Mouse (Mus musculus): ENCODE measurements around the gene Il4ra. TPM values are rescaled to one million over a fixed set of nuclear protein-coding genes. Genes with fewer than 3 reads are reported as not detected.

Gene Il4ra
- total and polyA plus RNA-seq, 2 experiments = 11.3 to 24.0 TPM

DNA sequence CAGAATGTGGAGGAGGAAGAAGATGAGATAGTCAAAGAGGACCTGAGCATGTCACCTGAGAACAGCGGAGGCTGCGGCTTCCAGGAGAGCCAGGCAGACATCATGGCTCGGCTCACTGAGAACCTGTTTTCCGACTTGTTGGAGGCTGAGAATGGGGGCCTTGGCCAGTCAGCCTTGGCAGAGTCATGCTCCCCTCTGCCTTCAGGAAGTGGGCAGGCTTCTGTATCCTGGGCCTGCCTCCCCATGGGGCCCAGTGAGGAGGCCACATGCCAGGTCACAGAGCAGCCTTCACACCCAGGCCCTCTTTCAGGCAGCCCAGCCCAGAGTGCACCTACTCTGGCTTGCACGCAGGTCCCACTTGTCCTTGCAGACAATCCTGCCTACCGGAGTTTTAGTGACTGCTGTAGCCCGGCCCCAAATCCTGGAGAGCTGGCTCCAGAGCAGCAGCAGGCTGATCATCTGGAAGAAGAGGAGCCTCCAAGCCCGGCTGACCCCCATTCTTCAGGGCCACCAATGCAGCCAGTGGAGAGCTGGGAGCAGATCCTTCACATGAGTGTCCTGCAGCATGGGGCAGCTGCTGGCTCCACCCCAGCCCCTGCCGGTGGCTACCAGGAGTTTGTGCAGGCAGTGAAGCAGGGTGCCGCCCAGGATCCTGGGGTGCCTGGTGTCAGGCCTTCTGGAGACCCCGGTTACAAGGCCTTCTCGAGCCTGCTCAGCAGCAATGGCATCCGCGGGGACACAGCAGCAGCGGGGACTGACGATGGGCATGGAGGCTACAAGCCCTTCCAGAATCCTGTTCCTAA lies 24.0 kb downstream of the Il4ra start:
- Histone ChIP-seq H3K36me3 (ENCODE audit: control insufficient read depth, insufficient read depth, low read length) (peaks cover 7% of the 10 kb centered on the region), H3K79me2 (ENCODE audit: control insufficient read depth, insufficient read depth, low read length) (no peaks in the 10 kb centered on the region), H3K27ac (replicated peaks; ENCODE audit: insufficient read depth, low read depth, low read length) (no peak overlapping the region), H3K4me3 (ENCODE audit: insufficient read depth, low read depth, low read length) (no peak overlapping the region), H3K4me1 (ENCODE audit: control insufficient read depth, insufficient read depth, low read length) (peaks cover 17% of the 10 kb centered on the region), H3K27me3 (ENCODE audit: control insufficient read depth, insufficient read depth, low read length) (no peaks in the 10 kb centered on the region), H3K9ac (ENCODE audit: low read depth, low read length) (no peak overlapping the region)
- TF ChIP-seq CTCF (IDR thresholded peaks at IDR 0.05; ENCODE audit: low read depth, low read length) (no peak), POLR2A (IDR thresholded peaks at IDR 0.05; ENCODE audit: extremely low read depth, insufficient read depth, low read length) (no peak)
- WGBS = 88% methylated on average over 16 of the region's 16 CpGs
- DNase-seq (ENCODE audit: extremely low read depth, low read depth, low spot score) = no peak

DNA sequence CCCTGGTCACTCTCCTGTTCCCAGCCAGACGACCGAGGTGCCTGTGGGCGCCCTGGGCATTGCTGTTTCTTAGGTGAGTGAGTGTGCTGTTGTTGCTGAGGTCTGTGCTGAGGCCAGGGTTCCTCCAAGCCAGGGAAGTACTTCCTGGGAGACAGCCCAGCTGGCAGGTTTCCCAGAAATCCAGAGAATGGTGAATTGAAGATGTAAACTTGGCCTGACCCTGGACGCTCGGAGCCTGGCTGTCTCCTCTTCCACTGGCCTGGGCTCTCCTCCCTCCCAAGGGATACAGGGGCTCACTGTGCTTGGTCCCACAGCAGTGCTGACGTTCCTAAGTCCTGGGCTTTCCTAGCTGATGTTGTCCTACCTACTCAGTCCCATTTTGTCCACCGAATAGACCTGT lies 25.1 kb downstream of the Il4ra start:
- peaks cover 4% of the 10 kb centered on the region; the same call in 1 of the 2 replicates for H3K36me3 ChIP-seq (ENCODE audit: control insufficient read depth, insufficient read depth, low read length)

DNA sequence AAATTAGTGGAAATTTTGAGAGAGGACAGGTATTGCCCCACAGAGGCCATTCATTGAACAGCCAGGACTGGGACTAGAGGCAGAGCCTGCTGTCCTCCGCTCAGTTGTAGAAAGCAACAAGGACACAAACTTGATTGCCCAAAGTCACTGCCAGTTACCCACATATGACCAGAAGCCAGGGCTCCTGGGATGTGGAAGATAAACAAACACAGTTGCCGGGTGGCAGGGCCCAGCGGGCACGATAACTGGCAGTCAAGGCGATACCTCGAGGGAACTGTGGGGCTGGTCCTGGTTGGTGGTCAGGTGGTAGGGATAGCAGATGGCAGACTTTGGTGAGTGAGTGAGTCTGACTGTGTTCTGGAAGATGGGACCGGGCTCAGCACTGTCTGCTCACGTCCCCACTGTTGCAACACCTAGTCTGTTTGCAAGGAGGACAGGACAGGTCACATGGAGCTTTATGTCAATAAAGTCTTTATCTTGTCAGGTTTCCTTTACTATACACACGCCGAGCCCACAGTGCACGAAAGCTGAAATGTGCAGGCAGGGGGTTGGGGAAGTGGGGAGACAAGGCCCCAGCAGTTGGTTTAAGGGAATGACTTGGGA lies 25.7 kb downstream of the Il4ra start:
- no peak for TF ChIP-seq CTCF (IDR thresholded peaks at IDR 0.05; ENCODE audit: low read depth, low read length)
- H3K27me3 ChIP-seq (ENCODE audit: control insufficient read depth, insufficient read depth, low read length) = no peaks in the 10 kb centered on the region
- H3K4me3 ChIP-seq (ENCODE audit: insufficient read depth, low read depth, low read length) = no peak overlapping the region
- WGBS = 16% methylated on average over 11 of the region's 11 CpGs
- peaks cover 4% of the 10 kb centered on the region; the same call in 1 of the 2 replicates for H3K36me3 ChIP-seq (ENCODE audit: control insufficient read depth, insufficient read depth, low read length)
- peak overlapping the region; percentile 17; the same call in 1 of the 2 replicates for H3K9ac ChIP-seq (ENCODE audit: low read depth, low read length)
- peak overlapping the region; percentile 64 for H3K27ac ChIP-seq (replicated peaks; ENCODE audit: insufficient read depth, low read depth, low read length)
- peaks cover 17% of the 10 kb centered on the region for H3K4me1 ChIP-seq (ENCODE audit: control insufficient read depth, insufficient read depth, low read length)
- peak; percentile 85 for DNase-seq (ENCODE audit: extremely low read depth, low read depth, low spot score)
- H3K79me2 ChIP-seq (ENCODE audit: control insufficient read depth, insufficient read depth, low read length) = no peaks in the 10 kb centered on the region

More for the DNA sequence above, 25.1 kb downstream of the Il4ra start:
- Histone ChIP-seq H3K27me3 (ENCODE audit: control insufficient read depth, insufficient read depth, low read length) (no peaks in the 10 kb centered on the region), H3K4me3 (ENCODE audit: insufficient read depth, low read depth, low read length) (no peak overlapping the region), H3K27ac (replicated peaks; ENCODE audit: insufficient read depth, low read depth, low read length) (peak overlapping the region; percentile 64), H3K9ac (ENCODE audit: low read depth, low read length) (no peak overlapping the region), H3K79me2 (ENCODE audit: control insufficient read depth, insufficient read depth, low read length) (no peaks in the 10 kb centered on the region), H3K4me1 (ENCODE audit: control insufficient read depth, insufficient read depth, low read length) (peaks cover 17% of the 10 kb centered on the region)
- WGBS = 38% methylated on average over 7 of the region's 7 CpGs
- DNase-seq (ENCODE audit: extremely low read depth, low read depth, low spot score) = peak; percentile 74
- TF ChIP-seq CTCF (IDR thresholded peaks at IDR 0.05; ENCODE audit: low read depth, low read length) (no peak), POLR2A (IDR thresholded peaks at IDR 0.05; ENCODE audit: extremely low read depth, insufficient read depth, low read length) (no peak)

DNA sequence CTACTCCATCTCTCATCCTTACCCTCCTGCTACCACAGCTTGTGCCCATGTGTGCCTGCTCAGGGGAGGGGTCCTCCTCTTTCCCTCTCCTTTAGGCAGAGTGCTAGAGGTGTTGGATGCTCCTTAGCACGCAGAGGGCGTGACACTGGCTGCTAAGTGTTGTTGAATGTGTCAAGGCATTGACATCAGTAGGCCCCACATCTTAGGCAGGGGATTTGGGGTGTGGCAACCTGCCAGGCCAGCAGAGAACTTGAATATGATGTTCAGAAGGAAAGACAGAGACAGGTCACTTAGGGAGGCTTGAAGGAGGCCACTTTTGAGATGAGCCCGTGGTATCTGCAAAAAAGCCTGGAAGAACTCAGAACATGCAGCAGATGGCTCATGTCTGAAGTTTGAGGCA lies 26.2 kb downstream of the Il4ra start:
- H3K4me3 ChIP-seq (ENCODE audit: insufficient read depth, low read depth, low read length) = no peak overlapping the region
- no peak for TF ChIP-seq POLR2A (IDR thresholded peaks at IDR 0.05; ENCODE audit: extremely low read depth, insufficient read depth, low read length)
- no peak for TF ChIP-seq CTCF (IDR thresholded peaks at IDR 0.05; ENCODE audit: low read depth, low read length)
- no peaks in the 10 kb centered on the region for H3K27me3 ChIP-seq (ENCODE audit: control insufficient read depth, insufficient read depth, low read length)
- H3K79me2 ChIP-seq (ENCODE audit: control insufficient read depth, insufficient read depth, low read length) = no peaks in the 10 kb centered on the region
- peaks cover 4% of the 10 kb centered on the region; the same call in 1 of the 2 replicates for H3K36me3 ChIP-seq (ENCODE audit: control insufficient read depth, insufficient read depth, low read length)
- WGBS = 73% methylated on average over 3 of the region's 3 CpGs
- H3K9ac ChIP-seq (ENCODE audit: low read depth, low read length) = no peak overlapping the region
- DNase-seq (ENCODE audit: extremely low read depth, low read depth, low spot score) = no peak
- no peak overlapping the region for H3K27ac ChIP-seq (replicated peaks; ENCODE audit: insufficient read depth, low read depth, low read length)
- peaks cover 17% of the 10 kb centered on the region for H3K4me1 ChIP-seq (ENCODE audit: control insufficient read depth, insufficient read depth, low read length)

DNA sequence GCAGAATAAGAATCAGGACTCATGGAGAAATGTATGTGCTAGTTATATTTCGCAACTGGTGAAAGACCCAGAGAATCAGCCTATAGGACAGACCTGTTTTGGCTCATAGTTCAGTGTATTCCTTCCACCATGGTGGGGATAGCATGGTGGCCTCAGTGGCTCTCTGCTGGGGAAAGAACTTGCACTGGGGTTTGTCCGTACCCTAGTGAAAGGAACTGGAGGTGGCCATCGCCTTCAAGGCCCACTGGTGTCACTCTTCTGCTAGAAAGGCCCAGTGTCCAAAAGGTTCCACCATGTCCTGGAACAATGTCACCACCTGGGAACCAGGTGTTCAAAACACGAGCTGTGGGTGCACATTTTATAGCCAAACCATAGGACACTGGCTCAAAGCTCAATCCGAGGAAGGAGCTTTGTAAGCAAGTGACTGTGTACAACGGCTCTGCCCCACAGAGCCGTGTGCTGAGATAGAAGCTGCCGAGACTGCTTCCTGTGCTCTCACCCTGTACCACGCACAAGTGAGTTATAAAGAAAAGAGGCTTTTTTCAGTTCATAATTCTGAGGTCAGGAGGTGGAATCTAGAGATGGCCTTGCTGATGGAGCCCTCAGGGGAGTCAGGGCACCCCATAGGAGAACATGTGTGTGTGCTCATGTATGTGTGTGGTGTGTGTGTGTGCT lies 27.8 kb downstream of the Il4ra start:
- no peak for TF ChIP-seq POLR2A (IDR thresholded peaks at IDR 0.05; ENCODE audit: extremely low read depth, insufficient read depth, low read length)
- no peak for TF ChIP-seq CTCF (IDR thresholded peaks at IDR 0.05; ENCODE audit: low read depth, low read length)
- 75% methylated on average over 9 of the region's 9 CpGs for WGBS

More for the DNA sequence above, 27.8 kb downstream of the Il4ra start:
- no peak overlapping the region for H3K4me3 ChIP-seq (ENCODE audit: insufficient read depth, low read depth, low read length)
- H3K9ac ChIP-seq (ENCODE audit: low read depth, low read length) = no peak overlapping the region
- no peak overlapping the region for H3K27ac ChIP-seq (replicated peaks; ENCODE audit: insufficient read depth, low read depth, low read length)
- H3K4me1 ChIP-seq (ENCODE audit: control insufficient read depth, insufficient read depth, low read length) = peaks cover 17% of the 10 kb centered on the region
- H3K36me3 ChIP-seq (ENCODE audit: control insufficient read depth, insufficient read depth, low read length) = peaks cover 1% of the 10 kb centered on the region; the same call in 1 of the 2 replicates
- H3K79me2 ChIP-seq (ENCODE audit: control insufficient read depth, insufficient read depth, low read length) = no peaks in the 10 kb centered on the region
- no peaks in the 10 kb centered on the region for H3K27me3 ChIP-seq (ENCODE audit: control insufficient read depth, insufficient read depth, low read length)
- DNase-seq (ENCODE audit: extremely low read depth, low read depth, low spot score) = no peak
